Comparison of ENCODE assay signal across 35 mouse cellular contexts in genomic region chr10:95429111-95429510, GRCm38 (mm10).
"Had no signal": no experiment of that assay in that cellular context is flagged by ENCODE, and none has a peak within 500 bp of the region (broad histone marks: within the 10 kb centered on the region; RNA-seq: fewer than 3 reads in every experiment).

No protein-coding gene starts in this region.

- ATAC-seq: hindbrain, embryonic 16.5 days; hindbrain, postnatal 0 days; inflammation-experienced regulatory T-cells, adult 6 months; intestine, embryonic 15.5 days; intestine, embryonic 16.5 days; intestine, postnatal 0 days had no signal

- H3K36me3 ChIP-seq: heart, embryonic 10.5 days; heart, embryonic 12.5 days; heart, embryonic 13.5 days; heart, embryonic 15.5 days; hindbrain, embryonic 10.5 days; hindbrain, embryonic 12.5 days; hindbrain, embryonic 13.5 days; hindbrain, embryonic 15.5 days; intestine, embryonic 15.5 days; kidney, embryonic 15.5 days had no signal

- H3K9me3 ChIP-seq: heart, embryonic 10.5 days; heart, embryonic 12.5 days; heart, embryonic 13.5 days; heart, embryonic 15.5 days; hindbrain, embryonic 10.5 days; hindbrain, embryonic 12.5 days; hindbrain, embryonic 13.5 days; hindbrain, embryonic 15.5 days; intestine, embryonic 15.5 days; kidney, embryonic 15.5 days had no signal

- H3K4me1 ChIP-seq: heart, embryonic 10.5 days; heart, embryonic 12.5 days; heart, embryonic 13.5 days; heart, embryonic 15.5 days; hindbrain, embryonic 10.5 days; hindbrain, embryonic 12.5 days; hindbrain, embryonic 13.5 days; hindbrain, embryonic 15.5 days; intestine, embryonic 15.5 days; kidney, embryonic 15.5 days had no signal

- H3K4me3 ChIP-seq: heart, embryonic 10.5 days; heart, embryonic 12.5 days; heart, embryonic 13.5 days; heart, embryonic 15.5 days; hindbrain, embryonic 10.5 days; hindbrain, embryonic 12.5 days; hindbrain, embryonic 13.5 days; hindbrain, embryonic 15.5 days; intestine, embryonic 15.5 days; kidney, embryonic 15.5 days; layer of hippocampus, adult 2 months had no signal

- H3K4me2 ChIP-seq: heart, embryonic 11.5 days; heart, embryonic 12.5 days; heart, embryonic 13.5 days; heart, embryonic 15.5 days; hindbrain, embryonic 12.5 days; hindbrain, embryonic 13.5 days; hindbrain, embryonic 14.5 days; hindbrain, embryonic 15.5 days; intestine, embryonic 15.5 days; kidney, embryonic 15.5 days had no signal

- H3K9ac ChIP-seq: heart, embryonic 12.5 days; heart, embryonic 13.5 days; heart, embryonic 15.5 days; hindbrain, embryonic 12.5 days; hindbrain, embryonic 13.5 days; hindbrain, embryonic 14.5 days; hindbrain, embryonic 15.5 days; intestine, embryonic 15.5 days; kidney, embryonic 15.5 days had no signal

- H3K27ac ChIP-seq: heart, embryonic 10.5 days; heart, embryonic 13.5 days; heart, embryonic 15.5 days; hindbrain, embryonic 10.5 days; hindbrain, embryonic 12.5 days; hindbrain, embryonic 13.5 days; hindbrain, embryonic 14.5 days; hindbrain, embryonic 15.5 days; hindbrain, postnatal 0 days; intestine, embryonic 15.5 days; kidney, embryonic 15.5 days; kidney, postnatal 0 days; layer of hippocampus, adult 2 months had no signal

- H3K27me3 ChIP-seq: heart, embryonic 12.5 days; heart, embryonic 13.5 days; heart, embryonic 15.5 days; hindbrain, embryonic 12.5 days; hindbrain, embryonic 13.5 days; hindbrain, embryonic 15.5 days; intestine, embryonic 15.5 days; kidney, embryonic 15.5 days had no signal

- DNase-seq: heart, postnatal 10 days; heart, postnatal 14 days; heart, postnatal 36 days; heart, postnatal 4 days; kidney, adult 11 months; kidney, adult 18-20 months; kidney, adult 2 months; kidney, adult 8-10 months; kidney, adult 9 months; kidney, postnatal 10 days; kidney, postnatal 14 days; kidney, postnatal 25 days; kidney, postnatal 36 days; kidney, postnatal 4 days; layer of hippocampus, adult 9-11 months; layer of hippocampus, postnatal 36 days had no signal
